Mouse (Mus musculus): ENCODE measurements around the gene Epx. TPM values are rescaled to one million over a fixed set of nuclear protein-coding genes. Genes with fewer than 3 reads are reported as not detected.
A peak's percentile ranks its signal among the peaks of the same experiment; 100 is the strongest.

Epx gene
- polyA plus RNA-seq, 1 experiment from 2014 or later: not detected

- Histone ChIP-seq H3K27ac (ENCODE audit: low read length) (no peak overlapping the region), H3K9me3 (ENCODE audit: control insufficient read depth, low read length) (no peaks in the 10 kb centered on the region), H3K4me3 (replicated peaks; ENCODE audit: low read length) (peak overlapping the region; percentile 48), H3K4me1 (replicated peaks; ENCODE audit: control insufficient read depth, insufficient read depth, low read length) (peaks cover 10% of the 10 kb centered on the region), H3K36me3 (ENCODE audit: control insufficient read depth, insufficient read depth) (no peaks in the 10 kb centered on the region), H3K4me2 (ENCODE audit: low read length) (peak overlapping the region; percentile 81), H3K27me3 (replicated peaks; ENCODE audit: control insufficient read depth, insufficient read depth, low read length) (no peaks in the 10 kb centered on the region), H3K9ac (replicated peaks; ENCODE audit: low read depth, low read length) (peak overlapping the region; percentile 61)
- WGBS: 3% methylated on average over 31 of the region's 31 CpGs
- peak; percentile 90 for ATAC-seq
Measured at GRCm38 (mm10) chr11:87816707-87817442, 58.5 kb downstream of the Epx start.

- no peak for ATAC-seq
- Histone ChIP-seq H3K4me1 (replicated peaks; ENCODE audit: control insufficient read depth, insufficient read depth, low read length) (peaks cover 10% of the 10 kb centered on the region), H3K27ac (ENCODE audit: low read length) (no peak overlapping the region), H3K4me3 (replicated peaks; ENCODE audit: low read length) (no peak overlapping the region), H3K4me2 (ENCODE audit: low read length) (no peak overlapping the region), H3K9me3 (ENCODE audit: control insufficient read depth, low read length) (no peaks in the 10 kb centered on the region), H3K36me3 (ENCODE audit: control insufficient read depth, insufficient read depth) (no peaks in the 10 kb centered on the region), H3K9ac (replicated peaks; ENCODE audit: low read depth, low read length) (no peak overlapping the region), H3K27me3 (replicated peaks; ENCODE audit: control insufficient read depth, insufficient read depth, low read length) (no peaks in the 10 kb centered on the region)
- 60% methylated on average over 8 of the region's 8 CpGs for WGBS
Measured at GRCm38 (mm10) chr11:87814831-87815230, 60.5 kb downstream of the Epx start.

Other genes with a start within 250 kb of the Epx start
- gene Rnf43, start 212.8 kb downstream of the Epx start, polyA plus RNA-seq (2015; fragmentation: Nextera tagmentation; extraction: Ambion mirVana): 0.76 and 1.9 TPM in 2 replicates
- 133 and 147 TPM in 2 replicates for gene Supt4a, start 138.0 kb downstream of the Epx start, polyA plus RNA-seq (2015; fragmentation: Nextera tagmentation; extraction: Ambion mirVana)
- gene Tspoap1, start 115.0 kb downstream of the Epx start, polyA plus RNA-seq (2015; fragmentation: Nextera tagmentation; extraction: Ambion mirVana): 26.4 and 47.4 TPM in 2 replicates
- gene Mpo, start 82.0 kb downstream of the Epx start, polyA plus RNA-seq (2015; fragmentation: Nextera tagmentation; extraction: Ambion mirVana): 0.29 and 0.80 TPM in 2 replicates
- gene Lpo, start 47.2 kb downstream of the Epx start, polyA plus RNA-seq (2015; fragmentation: Nextera tagmentation; extraction: Ambion mirVana): 0.42 and 0.48 TPM in 2 replicates
- gene Mks1, start 22.3 kb downstream of the Epx start, polyA plus RNA-seq (2015; fragmentation: Nextera tagmentation; extraction: Ambion mirVana): 9.7 and 12.6 TPM in 2 replicates
- not detected in 2 replicates for gene Olfr462, start 16.7 kb upstream of the Epx start, polyA plus RNA-seq (2015; fragmentation: Nextera tagmentation; extraction: Ambion mirVana)
- not detected in 2 replicates for gene Olfr463, start 21.9 kb upstream of the Epx start, polyA plus RNA-seq (2015; fragmentation: Nextera tagmentation; extraction: Ambion mirVana)
- gene Olfr464, start 45.4 kb upstream of the Epx start, polyA plus RNA-seq (2015; fragmentation: Nextera tagmentation; extraction: Ambion mirVana): not detected in 2 replicates
- 31.8 and 43.1 TPM in 2 replicates for gene Dynll2, start 112.0 kb upstream of the Epx start, polyA plus RNA-seq (2015; fragmentation: Nextera tagmentation; extraction: Ambion mirVana)
- gene Srsf1, start 171.8 kb upstream of the Epx start, polyA plus RNA-seq (2015; fragmentation: Nextera tagmentation; extraction: Ambion mirVana): 290 and 334 TPM in 2 replicates
- 59.7 and 68.1 TPM in 2 replicates for gene Vezf1, start 192.7 kb upstream of the Epx start, polyA plus RNA-seq (2015; fragmentation: Nextera tagmentation; extraction: Ambion mirVana)
- gene Cuedc1, start 222.5 kb upstream of the Epx start, polyA plus RNA-seq (2015; fragmentation: Nextera tagmentation; extraction: Ambion mirVana): 36.0 and 40.3 TPM in 2 replicates